Mouse (Mus musculus) granulocyte monocyte progenitor cell, adult 5-6 weeks (primary cell): ENCODE data around the gene 9330161L09Rik. TPM values are rescaled to one million over a fixed set of nuclear protein-coding genes. Genes with fewer than 3 reads are reported as not detected.
"Not testable (repeated sequence)": the region's sequence is repeated elsewhere in the genome, so short reads cannot be mapped to it uniquely, and the experiment has no call there.

Experiments used
- ATAC-seq: replicated peaks from 2 replicates; pipeline ENCODE4 v1.8.0; 2016; ENCODE audit warnings: mild to moderate bottlenecking, moderate TSS enrichment, inconsistent platforms; ENCODE audit not compliant: poor library complexity, severe bottlenecking
- total RNA-seq, 2 experiments: library from RNA; stranded (forward) in 1 of 2; stranded (reverse) in 1 of 2; fragments of 200-712, 200-1000 nt in 1 of 2; fragments of >200 nt in 1 of 2; fragmentation: Nextera tagmentation in 1 of 2; gene quantifications; 2 replicates each; pipeline ENCODE4 v1.2.3; 2014 to 2017

Gene 9330161L09Rik
- total RNA-seq (2014; fragmentation: Nextera tagmentation) (1.3 and 5.6 TPM in 2 replicates), total RNA-seq (2017) (0.31 and 0.52 TPM in 2 replicates)

GRCm38 (mm10) chr12:103407720-103408119 is at the start of gene 9330161L09Rik:
9330161L09Rik (minus strand) TSS chr12:103407820.
- no peak for ATAC-seq

- no peak for ATAC-seq
Measured at GRCm38 (mm10) chr12:103457140-103457539, 49.5 kb upstream of the 9330161L09Rik start, which contains the start of gene Ifi27l2b. Ifi27l2b (minus strand) TSS chr12:103457223.

GRCm38 (mm10) chr12:103456727-103457126 is 49.1 kb upstream of the 9330161L09Rik start:
- ATAC-seq, result not testable (repeated sequence)

GRCm38 (mm10) chr12:103453361-103453760 is 45.7 kb upstream of the 9330161L09Rik start:
- no peak for ATAC-seq

- ATAC-seq, result no peak
Measured at GRCm38 (mm10) chr12:103445060-103445459, 37.4 kb upstream of the 9330161L09Rik start.

- not testable (repeated sequence) for ATAC-seq
Measured at GRCm38 (mm10) chr12:103444261-103444660, 36.6 kb upstream of the 9330161L09Rik start.

GRCm38 (mm10) chr12:103443524-103443923 is 35.9 kb upstream of the 9330161L09Rik start, which contains the start of gene Ifi27l2a:
Ifi27l2a (minus strand) TSS chr12:103443680.
- ATAC-seq, result peak; percentile 74

GRCm38 (mm10) chr12:103437601-103438000 is 30.0 kb upstream of the 9330161L09Rik start:
- ATAC-seq, result peak; percentile 80

- no peak for ATAC-seq
Measured at GRCm38 (mm10) chr12:103434861-103435260, 27.2 kb upstream of the 9330161L09Rik start.

- ATAC-seq, result peak; percentile 89
Measured at GRCm38 (mm10) chr12:103433986-103434731, 26.5 kb upstream of the 9330161L09Rik start, which contains the start of gene Ifi27. Ifi27 (plus strand) TSS chr12:103434211.

- no peak for ATAC-seq
Measured at GRCm38 (mm10) chr12:103433430-103433829, 25.8 kb upstream of the 9330161L09Rik start.

GRCm38 (mm10) chr12:103426710-103427109 is 19.1 kb upstream of the 9330161L09Rik start:
- ATAC-seq, result no peak

- peak; percentile 98 for ATAC-seq
Measured at GRCm38 (mm10) chr12:103425729-103426470, 18.3 kb upstream of the 9330161L09Rik start, which contains the start of gene Ddx24. Ddx24 (minus strand) TSS chr12:103425830.

GRCm38 (mm10) chr12:103425016-103425728 is 17.6 kb upstream of the 9330161L09Rik start:
- ATAC-seq, result peak; percentile 29

GRCm38 (mm10) chr12:103408144-103408543 is 524 bp upstream of the 9330161L09Rik start:
- no peak for ATAC-seq

GRCm38 (mm10) chr12:103404131-103404530 is 3.5 kb downstream of the 9330161L09Rik start:
- ATAC-seq, result no peak

- ATAC-seq, result no peak
Measured at GRCm38 (mm10) chr12:103396751-103397150, 10.9 kb downstream of the 9330161L09Rik start.

GRCm38 (mm10) chr12:103395486-103396275 is 11.9 kb downstream of the 9330161L09Rik start:
- ATAC-seq, result no peak

- ATAC-seq, result peak; percentile 45
Measured at GRCm38 (mm10) chr12:103393528-103393927, 14.1 kb downstream of the 9330161L09Rik start.
